In the genomic region with DNA sequence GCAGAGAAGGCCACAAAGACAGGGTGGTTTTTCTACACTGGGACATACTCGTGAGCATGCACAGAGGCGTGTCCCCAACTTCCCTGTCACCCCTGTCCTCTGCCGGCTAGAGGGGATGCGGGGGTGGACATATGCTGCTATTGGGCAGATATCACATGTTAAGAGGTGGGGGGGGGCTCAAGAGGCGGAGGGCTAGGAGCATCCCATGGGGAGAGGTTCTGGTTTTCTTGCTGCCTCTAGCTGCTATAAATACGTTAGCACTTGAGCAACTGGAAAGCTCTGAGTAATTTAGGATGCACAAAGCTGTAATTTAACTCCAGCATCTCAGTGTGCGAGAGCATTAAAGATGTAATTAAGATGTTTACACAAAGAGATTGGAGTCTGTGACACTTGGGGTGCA, we compare ENCODE assay signal across 20 mouse cellular contexts. TPM values are rescaled to one million over a fixed set of nuclear protein-coding genes. Genes with fewer than 3 reads are reported as not detected.
"Had no signal": no experiment of that assay in that cellular context is flagged by ENCODE, and none has a peak within 500 bp of the region (broad histone marks: within the 10 kb centered on the region; RNA-seq: fewer than 3 reads in every experiment).

No protein-coding gene starts in this region.

- H3K36me3 ChIP-seq: kidney, embryonic 15.5 days; limb, embryonic 12.5 days; limb, embryonic 15.5 days; neural tube, embryonic 12.5 days had no signal

- H3K4me2 ChIP-seq: kidney, embryonic 15.5 days; limb, embryonic 12.5 days; limb, embryonic 15.5 days; liver, embryonic 11.5 days; lung, embryonic 14.5 days; neural tube, embryonic 12.5 days had no signal

- H3K9me3 ChIP-seq: kidney, embryonic 15.5 days; limb, embryonic 12.5 days; limb, embryonic 15.5 days; neural tube, embryonic 12.5 days had no signal

- DNase-seq: kidney, adult 11 months; kidney, adult 8-10 months; kidney, postnatal 10 days; kidney, postnatal 36 days; left cerebral cortex, postnatal 4 days; liver, postnatal 0 days; lung, embryonic 14.5 days; midbrain, embryonic 14.5 days; thymus, postnatal 25 days had no signal

- H3K4me3 ChIP-seq: kidney, embryonic 15.5 days; limb, embryonic 12.5 days; limb, embryonic 15.5 days; neural tube, embryonic 12.5 days had no signal

- ATAC-seq: liver, postnatal 0 days; lung, postnatal 0 days had no signal

- H3K4me1 ChIP-seq: kidney, embryonic 15.5 days; limb, embryonic 12.5 days; limb, embryonic 15.5 days; neural tube, embryonic 12.5 days had no signal

- H3K9ac ChIP-seq: kidney, embryonic 15.5 days; limb, embryonic 12.5 days; limb, embryonic 15.5 days; liver, embryonic 14.5 days; liver, postnatal 0 days; lung, embryonic 14.5 days; neural tube, embryonic 12.5 days had no signal

- H3K27me3 ChIP-seq: kidney, embryonic 15.5 days had no signal

- H3K27ac ChIP-seq: kidney, embryonic 15.5 days; limb, embryonic 12.5 days; limb, embryonic 15.5 days; liver, embryonic 14.5 days; macrophage; neural tube, embryonic 12.5 days; stomach, postnatal 0 days had no signal

RNA-seq across cellular contexts. Expression of a gene that starts 8.9 kb away (rescaled TPM):
- total RNA-seq: megakaryocyte, adult 5-6 weeks; neutrophil, adult 5-6 weeks had no signal
- polyA plus RNA-seq: macrophage had no signal

RNA-seq across cellular contexts. Expression of a gene that starts 50.1 kb away (rescaled TPM):
- polyA plus RNA-seq: liver, postnatal 0 days; lung, embryonic 14.5 days; macrophage had no signal
